Mouse (Mus musculus) granulocyte monocyte progenitor cell, adult 5-6 weeks (primary cell): ENCODE measurements at regions not wholly inside any gene's neighbourhood (a gene's known extent, or its start where the extent isn't known, plus 50 kb on each side); places are given as distances from the start of the nearest gene placed in this dataset.

Experiments
- ATAC-seq: replicated peaks from 2 replicates; pipeline ENCODE4 v1.8.0; 2016; ENCODE audit warnings: mild to moderate bottlenecking, moderate TSS enrichment, inconsistent platforms; ENCODE audit not compliant: poor library complexity, severe bottlenecking

GRCm38 (mm10) chr15:67336294-67337039 lies 835.8 kb upstream of the Lrrc6 start:
- peak; percentile 27; the same call in 1 of the 2 replicates for ATAC-seq

DNA sequence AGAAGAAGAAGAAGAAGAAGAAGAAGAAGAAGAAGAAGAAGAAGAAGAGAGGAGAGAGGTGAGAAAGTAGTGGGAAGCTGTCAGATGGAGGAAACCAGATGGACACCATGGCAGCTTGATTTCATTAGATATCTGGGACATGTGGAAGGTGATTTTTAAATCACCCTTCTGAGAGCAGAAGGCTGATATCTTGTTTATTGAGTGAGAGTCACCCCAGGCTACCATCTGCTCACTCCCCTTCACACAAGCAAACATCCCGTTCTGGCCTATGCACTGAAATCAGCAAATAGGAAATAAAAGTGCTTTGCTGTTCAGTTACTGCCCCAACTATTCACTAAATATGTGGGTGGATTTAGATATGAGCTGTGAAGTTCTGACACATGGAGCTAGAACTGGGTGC lies 831.8 kb upstream of the Lrrc6 start:
- no peak for ATAC-seq

- no peak for ATAC-seq
Observed at GRCm38 (mm10) chr15:67320292-67320691, 819.6 kb upstream of the Lrrc6 start.

GRCm38 (mm10) chr15:67315202-67315601 lies 814.5 kb upstream of the Lrrc6 start:
- no peak for ATAC-seq

- no peak for ATAC-seq
Observed at GRCm38 (mm10) chr15:67313648-67314047, 812.9 kb upstream of the Lrrc6 start.

- ATAC-seq = no peak
Observed at GRCm38 (mm10) chr15:67305681-67306080, 805.0 kb upstream of the Lrrc6 start.

GRCm38 (mm10) chr15:67303804-67304203 lies 803.1 kb upstream of the Lrrc6 start:
- ATAC-seq = no peak

DNA sequence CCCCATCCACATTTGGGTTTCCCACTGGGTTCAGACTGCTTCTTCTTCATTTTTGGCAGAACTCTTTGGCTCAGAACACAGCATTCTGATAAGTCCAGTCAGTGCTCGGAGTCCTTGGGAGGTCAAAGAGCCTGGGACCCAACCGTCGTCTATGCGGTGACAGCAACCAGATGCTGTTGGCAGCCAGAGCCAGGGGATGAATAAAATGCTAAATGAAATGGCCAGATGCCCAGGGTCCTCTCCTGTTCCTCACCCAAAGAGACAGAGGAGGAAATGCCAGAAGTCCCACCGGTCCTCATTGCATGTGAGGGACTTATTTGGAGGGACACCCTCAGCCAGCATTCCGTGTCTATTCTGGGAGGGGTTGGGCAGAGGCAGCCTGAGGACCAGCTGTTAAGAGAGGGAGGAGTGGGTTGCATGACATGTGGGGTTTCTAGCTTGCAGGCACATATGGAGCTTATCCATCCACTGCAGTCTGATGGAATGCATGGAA lies 801.2 kb upstream of the Lrrc6 start:
- no peak for ATAC-seq

GRCm38 (mm10) chr15:67301024-67301423 lies 800.3 kb upstream of the Lrrc6 start:
- no peak for ATAC-seq

GRCm38 (mm10) chr15:67294797-67295196 lies 794.1 kb upstream of the Lrrc6 start:
- no peak for ATAC-seq

GRCm38 (mm10) chr15:67289749-67290148 lies 789.0 kb upstream of the Lrrc6 start:
- peak; percentile 42 for ATAC-seq

- ATAC-seq = no peak
Observed at GRCm38 (mm10) chr15:67284941-67285340, 784.2 kb upstream of the Lrrc6 start.

GRCm38 (mm10) chr15:67283275-67283972 lies 782.7 kb upstream of the Lrrc6 start:
- ATAC-seq = no peak

DNA sequence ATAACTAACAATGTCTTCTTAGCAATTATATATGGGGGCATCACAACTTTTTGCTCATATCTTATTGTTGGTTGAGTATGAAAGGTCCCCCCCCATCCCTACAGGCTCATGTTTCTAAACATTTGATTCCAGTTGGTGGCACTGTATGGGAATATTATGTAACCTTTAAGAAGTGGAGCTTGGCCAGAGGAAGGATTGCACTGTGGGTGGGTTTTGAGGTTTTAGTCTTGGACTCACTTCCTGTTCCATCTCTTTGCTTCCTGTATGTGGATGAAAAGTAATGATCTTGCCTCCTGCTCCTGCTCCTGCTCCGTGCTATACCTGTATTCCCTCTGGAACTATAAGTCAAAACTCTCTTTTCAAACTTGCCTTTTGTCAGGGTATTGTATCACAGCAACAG lies 778.2 kb upstream of the Lrrc6 start:
- peak; percentile 90 for ATAC-seq

- ATAC-seq = no peak
Observed at GRCm38 (mm10) chr15:67275058-67275457, 774.3 kb upstream of the Lrrc6 start.

GRCm38 (mm10) chr15:67272397-67272796 lies 771.7 kb upstream of the Lrrc6 start:
- peak; percentile 99 for ATAC-seq

- ATAC-seq = no peak
Observed at GRCm38 (mm10) chr15:67263723-67264122, 763.0 kb upstream of the Lrrc6 start.

DNA sequence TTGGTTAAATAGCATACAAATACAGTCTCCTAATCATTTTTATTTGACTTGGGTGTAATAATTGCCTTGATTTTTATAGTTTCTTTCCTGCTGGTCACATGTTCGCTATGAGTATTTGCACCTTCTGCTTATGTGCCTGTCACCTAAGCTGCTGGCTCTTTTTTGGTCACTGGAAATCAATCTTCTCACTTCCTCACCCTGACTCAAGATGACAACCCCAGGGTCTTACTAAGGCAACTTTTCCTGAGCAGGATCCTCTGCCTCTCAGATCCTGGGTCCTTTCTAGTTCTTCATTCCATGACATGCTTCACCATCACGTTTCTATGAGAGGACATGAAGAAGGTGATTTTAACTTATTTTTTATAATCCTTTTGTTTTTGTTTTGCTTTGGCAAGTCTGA lies 762.6 kb upstream of the Lrrc6 start:
- no peak for ATAC-seq

DNA sequence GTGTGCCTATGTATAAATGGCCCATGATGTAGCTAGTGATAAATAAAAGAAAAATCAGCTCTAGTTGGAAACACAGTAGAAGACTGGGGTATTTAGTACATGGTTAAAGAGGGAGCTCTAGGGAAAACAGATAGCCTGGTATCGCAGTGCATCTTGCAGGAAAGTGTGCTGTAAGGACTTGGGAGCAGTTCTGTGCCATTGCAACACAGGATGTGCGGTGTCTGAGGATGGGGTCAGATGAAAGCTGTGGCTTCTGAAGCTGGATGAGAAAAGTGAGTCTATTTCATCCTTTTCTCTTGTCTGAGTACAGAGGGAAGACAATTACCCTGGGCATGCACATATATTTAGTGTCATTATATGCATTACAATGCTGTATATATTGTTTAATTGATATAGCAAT lies 761.6 kb upstream of the Lrrc6 start:
- ATAC-seq = peak; percentile 94

- ATAC-seq = no peak
Observed at GRCm38 (mm10) chr15:67260666-67261065, 760.0 kb upstream of the Lrrc6 start.

DNA sequence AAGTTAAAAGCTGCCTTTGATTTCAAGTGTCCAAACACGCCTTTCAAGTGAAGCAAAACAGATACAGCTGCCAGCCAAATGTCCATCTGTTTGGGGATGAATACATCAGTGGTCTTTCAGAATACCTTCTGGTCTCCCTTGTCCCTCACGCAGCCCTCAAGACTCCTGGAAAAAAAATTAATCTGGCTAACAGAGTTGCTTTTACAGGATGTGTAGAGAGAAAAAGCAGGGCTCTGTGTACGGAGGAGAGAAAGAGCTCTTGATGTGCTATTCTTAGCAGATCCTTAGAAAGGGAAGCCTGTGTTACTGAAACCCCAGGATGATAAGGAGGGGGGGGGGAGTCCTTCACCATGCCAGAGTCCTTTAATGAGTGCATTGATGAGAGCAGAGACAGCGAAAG lies 748.4 kb upstream of the Lrrc6 start:
- ATAC-seq = no peak

DNA sequence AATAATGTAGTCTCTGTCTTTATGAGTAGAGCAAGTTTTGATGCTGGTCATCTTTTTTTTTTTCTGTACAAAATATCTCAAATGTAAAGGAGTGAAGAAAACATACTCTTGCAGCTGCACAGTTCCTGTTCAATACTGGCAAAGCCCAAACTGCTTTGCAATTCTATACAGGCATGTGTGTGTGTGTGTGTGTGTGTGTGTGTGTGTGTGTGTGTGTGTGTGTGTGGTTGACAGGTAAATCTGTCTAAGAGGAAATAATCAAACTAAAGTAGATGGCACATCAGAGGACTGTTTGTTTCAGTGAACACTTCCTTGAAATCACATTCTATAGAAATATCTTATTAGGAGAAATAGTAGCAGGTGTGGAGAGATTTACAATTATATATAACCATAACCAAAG lies 747.8 kb upstream of the Lrrc6 start:
- ATAC-seq = no peak
